Mouse (Mus musculus): ENCODE results near the gene Avil. TPM values are rescaled to one million over a fixed set of nuclear protein-coding genes. Genes with fewer than 3 reads are reported as not detected.

Gene Avil
- polyA plus RNA-seq, 1 experiment from 2014 or later, result 0.29 TPM

DNA sequence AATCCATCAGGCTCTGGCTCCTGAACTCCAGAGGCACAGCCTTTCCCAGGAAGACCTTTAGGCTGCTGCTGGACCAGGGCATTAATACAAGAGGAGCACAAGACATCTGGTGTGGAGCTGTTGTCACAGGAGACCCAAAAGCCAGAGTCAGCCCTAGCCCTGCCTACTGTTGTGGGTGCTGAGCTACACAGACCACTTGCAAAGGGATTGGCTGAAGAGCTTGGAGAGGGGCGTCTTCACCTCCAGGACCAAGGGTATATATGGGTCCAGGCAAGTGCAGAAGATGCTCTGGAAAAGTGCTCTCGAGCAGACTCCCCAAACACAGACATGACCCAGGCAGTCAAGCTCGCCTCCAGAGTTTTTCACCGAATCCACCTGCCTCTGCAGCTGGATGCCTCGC lies 47.4 kb downstream of the Avil start, which contains the start of gene Cyp27b1:
TSS of gene Cyp27b1 (plus strand) at position 297 of the 400 bp plus-strand sequence.
- H3K4me1 ChIP-seq (replicated peaks; ENCODE audit: control insufficient read depth, insufficient read depth, low read length), result no peaks in the 10 kb centered on the region
- H3K9ac ChIP-seq (ENCODE audit: low read depth, low read length), result no peak within 1 kb of the TSS
- no peak within 1 kb of the TSS for H3K27ac ChIP-seq (ENCODE audit: low read depth, low read length)
- no peaks in the 10 kb centered on the region for H3K36me3 ChIP-seq (ENCODE audit: control insufficient read depth, insufficient read depth, low read length)
- H3K27me3 ChIP-seq (ENCODE audit: control insufficient read depth, insufficient read depth, low read length), result peaks cover 41% of the 10 kb centered on the region
- ATAC-seq (ENCODE audit: low FRiP score), result no peak
- no peak within 1 kb of the TSS for H3K4me2 ChIP-seq (replicated peaks; ENCODE audit: low read depth, low read length)
- no peaks in the 10 kb centered on the region for H3K9me3 ChIP-seq (ENCODE audit: control insufficient read depth, low read length)
- WGBS, result 29% methylated on average over 5 of the region's 5 CpGs
- no peak for DNase-seq (ENCODE audit: low spot score)
- H3K4me3 ChIP-seq (ENCODE audit: low read depth, low read length), result no peak within 1 kb of the TSS

DNA sequence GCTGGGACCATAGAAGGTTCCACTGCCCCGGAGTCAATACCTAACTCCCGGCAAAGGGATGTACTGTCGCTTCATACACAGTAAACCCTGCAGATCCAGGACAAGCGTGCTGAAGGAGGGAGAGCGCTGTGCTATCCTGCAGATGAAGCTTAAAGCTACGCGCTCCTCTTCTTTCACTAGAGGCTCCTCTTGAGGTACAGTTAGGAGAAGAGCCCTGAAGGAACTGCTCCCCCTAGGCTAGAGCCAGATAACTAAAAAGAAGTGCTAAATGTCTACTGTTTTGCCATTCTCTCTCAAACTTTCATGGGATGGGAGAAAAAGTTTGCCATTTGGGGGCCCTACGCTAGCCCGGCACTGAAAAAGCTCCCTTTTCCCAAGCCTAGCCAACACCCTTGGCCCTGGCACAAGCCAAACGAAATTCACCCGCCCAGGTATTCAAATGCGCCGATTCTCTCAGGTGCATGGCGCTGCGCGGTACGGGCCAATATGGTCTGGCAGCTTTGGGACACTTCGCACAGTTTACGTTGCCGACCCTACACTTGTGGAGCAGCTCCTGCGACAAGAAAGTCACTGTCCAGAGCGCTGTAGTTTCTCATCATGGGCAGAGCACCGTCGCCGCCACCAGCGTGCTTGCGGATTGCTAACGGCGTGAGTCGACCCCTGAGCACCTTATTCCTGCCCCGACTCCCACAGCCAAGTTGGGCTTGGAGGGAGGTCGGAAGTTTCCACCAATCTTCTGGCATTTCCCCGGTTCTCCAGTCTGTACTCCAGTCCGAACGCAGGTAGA lies 48.3 kb downstream of the Avil start:
- DNase-seq (ENCODE audit: low spot score) (peak; percentile 34), ATAC-seq (ENCODE audit: low FRiP score) (no peak)
- H3K27me3 ChIP-seq (ENCODE audit: control insufficient read depth, insufficient read depth, low read length), result peaks cover 41% of the 10 kb centered on the region

GRCm38 (mm10) chr10:127049395-127050118 lies 49.0 kb downstream of the Avil start:
- Histone ChIP-seq H3K4me1 (replicated peaks; ENCODE audit: control insufficient read depth, insufficient read depth, low read length) (no peaks in the 10 kb centered on the region), H3K36me3 (ENCODE audit: control insufficient read depth, insufficient read depth, low read length) (no peaks in the 10 kb centered on the region), H3K27me3 (ENCODE audit: control insufficient read depth, insufficient read depth, low read length) (peaks cover 41% of the 10 kb centered on the region), H3K4me3 (ENCODE audit: low read depth, low read length) (no peak overlapping the region; the same call in 1 of the 2 replicates), H3K4me2 (replicated peaks; ENCODE audit: low read depth, low read length) (no peak overlapping the region), H3K27ac (ENCODE audit: low read depth, low read length) (no peak overlapping the region), H3K9me3 (ENCODE audit: control insufficient read depth, low read length) (no peaks in the 10 kb centered on the region), H3K9ac (ENCODE audit: low read depth, low read length) (no peak overlapping the region; the same call in 1 of the 2 replicates)
- WGBS, result 3% methylated on average over 29 of the region's 29 CpGs
- DNase-seq (ENCODE audit: low spot score), result peak; percentile 39
- no peak for ATAC-seq (ENCODE audit: low FRiP score)

More for the DNA sequence above, 48.3 kb downstream of the Avil start:
- Histone ChIP-seq H3K4me1 (replicated peaks; ENCODE audit: control insufficient read depth, insufficient read depth, low read length) (no peaks in the 10 kb centered on the region), H3K9me3 (ENCODE audit: control insufficient read depth, low read length) (no peaks in the 10 kb centered on the region), H3K36me3 (ENCODE audit: control insufficient read depth, insufficient read depth, low read length) (no peaks in the 10 kb centered on the region), H3K9ac (ENCODE audit: low read depth, low read length) (no peak overlapping the region), H3K4me3 (ENCODE audit: low read depth, low read length) (no peak overlapping the region), H3K27ac (ENCODE audit: low read depth, low read length) (no peak overlapping the region), H3K4me2 (replicated peaks; ENCODE audit: low read depth, low read length) (no peak overlapping the region)
- 4% methylated on average over 35 of the region's 35 CpGs for WGBS

DNA sequence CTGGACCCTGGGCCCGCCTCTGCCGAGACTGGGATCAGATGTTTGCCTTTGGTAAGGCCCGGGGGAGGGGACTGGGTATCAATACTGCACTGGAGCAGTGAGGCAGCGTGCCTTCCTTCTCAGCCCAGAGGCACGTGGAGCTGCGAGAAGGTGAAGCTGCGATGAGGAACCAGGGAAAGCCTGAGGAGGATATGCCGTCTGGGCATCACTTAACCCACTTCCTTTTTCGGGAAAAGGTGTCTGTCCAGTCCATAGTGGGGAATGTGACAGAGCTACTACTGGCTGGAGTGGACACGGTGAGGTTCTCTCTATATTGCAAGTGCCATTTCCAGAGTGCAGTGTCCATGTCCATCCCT lies 49.6 kb downstream of the Avil start:
- no peak for ATAC-seq (ENCODE audit: low FRiP score)
- H3K4me3 ChIP-seq (ENCODE audit: low read depth, low read length), result no peak overlapping the region

GRCm38 (mm10) chr10:127054646-127055045 lies 54.1 kb downstream of the Avil start:
- peaks cover 5% of the 10 kb centered on the region; the same call in 1 of the 2 replicates for H3K4me1 ChIP-seq (replicated peaks; ENCODE audit: control insufficient read depth, insufficient read depth, low read length)
- no peak overlapping the region for H3K4me2 ChIP-seq (replicated peaks; ENCODE audit: low read depth, low read length)
- H3K27me3 ChIP-seq (ENCODE audit: control insufficient read depth, insufficient read depth, low read length), result peaks cover 18% of the 10 kb centered on the region
- H3K9me3 ChIP-seq (ENCODE audit: control insufficient read depth, low read length), result no peaks in the 10 kb centered on the region
- no peak overlapping the region for H3K9ac ChIP-seq (ENCODE audit: low read depth, low read length)
- H3K36me3 ChIP-seq (ENCODE audit: control insufficient read depth, insufficient read depth, low read length), result peaks cover 7% of the 10 kb centered on the region
- no peak overlapping the region for H3K4me3 ChIP-seq (ENCODE audit: low read depth, low read length)
- WGBS, result 77% methylated on average over 4 of the region's 4 CpGs
- H3K27ac ChIP-seq (ENCODE audit: low read depth, low read length), result no peak overlapping the region
- ATAC-seq (ENCODE audit: low FRiP score), result no peak
- peak; percentile 32 for DNase-seq (ENCODE audit: low spot score)

More for the DNA sequence above, 49.6 kb downstream of the Avil start:
- Histone ChIP-seq H3K9me3 (ENCODE audit: control insufficient read depth, low read length) (no peaks in the 10 kb centered on the region), H3K4me2 (replicated peaks; ENCODE audit: low read depth, low read length) (no peak overlapping the region), H3K36me3 (ENCODE audit: control insufficient read depth, insufficient read depth, low read length) (no peaks in the 10 kb centered on the region), H3K4me1 (replicated peaks; ENCODE audit: control insufficient read depth, insufficient read depth, low read length) (no peaks in the 10 kb centered on the region), H3K27ac (ENCODE audit: low read depth, low read length) (no peak overlapping the region), H3K27me3 (ENCODE audit: control insufficient read depth, insufficient read depth, low read length) (peaks cover 41% of the 10 kb centered on the region), H3K9ac (ENCODE audit: low read depth, low read length) (no peak overlapping the region)
- 20% methylated on average over 10 of the region's 10 CpGs for WGBS
- no peak for DNase-seq (ENCODE audit: low spot score)

DNA sequence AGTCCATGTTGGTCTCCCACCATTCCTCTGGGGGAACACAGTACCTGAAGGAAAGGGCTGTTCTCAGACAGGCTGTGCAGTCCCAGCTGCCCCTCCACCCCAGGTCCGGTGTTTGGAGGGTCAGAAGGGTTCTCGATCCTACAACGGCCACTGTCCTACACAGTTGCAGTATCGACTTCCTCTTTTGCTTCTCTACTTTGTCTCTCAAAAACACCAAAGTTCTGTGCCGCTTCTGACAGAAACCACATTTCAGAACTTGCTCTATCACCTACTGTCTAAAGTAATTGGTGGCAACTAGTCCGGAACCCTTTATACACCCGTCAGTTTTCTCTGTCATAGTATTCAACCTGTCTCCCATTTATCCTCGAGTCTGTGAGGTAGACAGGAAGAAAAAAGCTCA lies 54.9 kb downstream of the Avil start:
- Histone ChIP-seq H3K4me1 (replicated peaks; ENCODE audit: control insufficient read depth, insufficient read depth, low read length) (peaks cover 5% of the 10 kb centered on the region; the same call in 1 of the 2 replicates), H3K9ac (ENCODE audit: low read depth, low read length) (no peak overlapping the region), H3K36me3 (ENCODE audit: control insufficient read depth, insufficient read depth, low read length) (peaks cover 7% of the 10 kb centered on the region), H3K4me3 (ENCODE audit: low read depth, low read length) (no peak overlapping the region), H3K27me3 (ENCODE audit: control insufficient read depth, insufficient read depth, low read length) (peaks cover 11% of the 10 kb centered on the region), H3K9me3 (ENCODE audit: control insufficient read depth, low read length) (no peaks in the 10 kb centered on the region), H3K4me2 (replicated peaks; ENCODE audit: low read depth, low read length) (no peak overlapping the region), H3K27ac (ENCODE audit: low read depth, low read length) (no peak overlapping the region)
- ATAC-seq (ENCODE audit: low FRiP score), result no peak
- no peak for DNase-seq (ENCODE audit: low spot score)
- 87% methylated on average over 8 of the region's 8 CpGs for WGBS

GRCm38 (mm10) chr10:127056490-127056889 lies 56.0 kb downstream of the Avil start:
- DNase-seq (ENCODE audit: low spot score) (no peak), ATAC-seq (ENCODE audit: low FRiP score) (no peak)
- no peak overlapping the region for H3K9ac ChIP-seq (ENCODE audit: low read depth, low read length)
- H3K27me3 ChIP-seq (ENCODE audit: control insufficient read depth, insufficient read depth, low read length), result peaks cover under 1% of the 10 kb centered on the region; the same call in 1 of the 2 replicates
- no peak overlapping the region for H3K27ac ChIP-seq (ENCODE audit: low read depth, low read length)
- H3K4me3 ChIP-seq (ENCODE audit: low read depth, low read length), result no peak overlapping the region
- peaks cover 5% of the 10 kb centered on the region; the same call in 1 of the 2 replicates for H3K4me1 ChIP-seq (replicated peaks; ENCODE audit: control insufficient read depth, insufficient read depth, low read length)
- WGBS, result 88% methylated on average over 20 of the region's 20 CpGs
- H3K4me2 ChIP-seq (replicated peaks; ENCODE audit: low read depth, low read length), result no peak overlapping the region
- peaks cover 7% of the 10 kb centered on the region for H3K36me3 ChIP-seq (ENCODE audit: control insufficient read depth, insufficient read depth, low read length)
- no peaks in the 10 kb centered on the region for H3K9me3 ChIP-seq (ENCODE audit: control insufficient read depth, low read length)

DNA sequence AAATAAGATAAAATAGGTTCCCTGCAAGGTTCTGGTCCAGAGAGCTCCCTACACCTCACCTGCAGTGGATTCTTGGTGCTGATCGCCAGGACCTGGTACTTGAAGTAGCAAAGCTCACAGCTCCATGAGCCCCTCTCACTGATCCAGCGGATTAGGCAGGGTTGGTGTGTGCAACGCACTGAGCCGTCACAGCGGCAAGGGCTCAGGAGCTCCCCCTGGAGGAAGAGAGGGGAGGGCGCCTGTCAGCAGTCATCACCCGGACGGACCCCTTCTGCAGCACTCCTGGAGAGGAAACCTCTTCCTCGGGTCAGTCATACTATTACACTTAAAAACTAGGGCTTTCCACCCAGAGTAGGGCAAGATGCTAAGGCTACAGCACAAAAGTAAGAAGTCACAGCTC lies 57.7 kb downstream of the Avil start:
- Histone ChIP-seq H3K27me3 (ENCODE audit: control insufficient read depth, insufficient read depth, low read length) (no peaks in the 10 kb centered on the region; the same call in 1 of the 2 replicates), H3K4me1 (replicated peaks; ENCODE audit: control insufficient read depth, insufficient read depth, low read length) (peaks cover 5% of the 10 kb centered on the region; the same call in 1 of the 2 replicates), H3K27ac (ENCODE audit: low read depth, low read length) (no peak overlapping the region), H3K9me3 (ENCODE audit: control insufficient read depth, low read length) (no peaks in the 10 kb centered on the region), H3K36me3 (ENCODE audit: control insufficient read depth, insufficient read depth, low read length) (peaks cover 7% of the 10 kb centered on the region), H3K4me3 (ENCODE audit: low read depth, low read length) (peak overlapping the region; percentile 94), H3K4me2 (replicated peaks; ENCODE audit: low read depth, low read length) (peak overlapping the region; percentile 98), H3K9ac (ENCODE audit: low read depth, low read length) (peak overlapping the region; percentile 96; the same call in 1 of the 2 replicates)
- WGBS, result under 1% methylated on average over 9 of the region's 9 CpGs
- ATAC-seq (ENCODE audit: low FRiP score), result peak; percentile 17; the same call in 1 of the 2 replicates
- DNase-seq (ENCODE audit: low spot score), result peak; percentile 92
